Mouse (Mus musculus) heart, postnatal 0 days (tissue): ENCODE data around the gene Wnt2. TPM values are rescaled to one million over a fixed set of nuclear protein-coding genes. Genes with fewer than 3 reads are reported as not detected.

Experiments
- ATAC-seq: fragments of 200-750 bp; cut with Nextera tagmentation; 2 replicates; pipeline ENCODE4 v1.8.0; 2017; ENCODE audit warnings: low read depth, moderate number of reproducible peaks, moderate library complexity; ENCODE audit not compliant: insufficient read depth
- DNase-seq: peaks from one replicate; pipeline ENCODE4 v3.0.0-alpha.2; 2016; ENCODE audit warnings: low spot score
- H3K27ac ChIP-seq: fragments of 300-500 bp; sonication (generic); 2 replicates; pipeline ENCODE4 v1.5.1; 2014; ENCODE audit warnings: low read depth, mild to moderate bottlenecking
- H3K27me3 ChIP-seq: fragments of 300-500 bp; sonication (generic); 2 replicates; pipeline ENCODE4 v1.6.1; 2014; ENCODE audit warnings: low read length, mixed read lengths; ENCODE audit not compliant: control insufficient read depth, insufficient read depth
- H3K36me3 ChIP-seq: fragments of 300-500 bp; sonication (generic); replicated peaks from 2 replicates; pipeline ENCODE4 v1.6.1; 2014; ENCODE audit warnings: low read length, mixed read lengths; ENCODE audit not compliant: control insufficient read depth, insufficient read depth
- H3K4me1 ChIP-seq: fragments of 300-500 bp; sonication (generic); 2 replicates; pipeline ENCODE4 v1.6.1; 2014; ENCODE audit warnings: antibody characterized with exemption; ENCODE audit not compliant: control insufficient read depth, insufficient read depth
- H3K4me2 ChIP-seq: fragments of 300-500 bp; sonication (generic); 2 replicates; pipeline ENCODE4 v1.6.1; 2014; ENCODE audit warnings: low read depth, mild to moderate bottlenecking, low read length, moderate library complexity
- H3K4me3 ChIP-seq: fragments of 300-500 bp; sonication (generic); 2 replicates; pipeline ENCODE4 v1.5.1; 2014; ENCODE audit warnings: low read depth, low read length
- H3K9ac ChIP-seq: fragments of 300-500 bp; sonication (generic); replicated peaks from 2 replicates; pipeline ENCODE4 v1.6.1; 2014; ENCODE audit warnings: low read depth, low read length, mixed read lengths
- H3K9me3 ChIP-seq: fragments of 300-500 bp; sonication (generic); replicated peaks from 2 replicates; pipeline ENCODE4 v1.6.1; 2016; ENCODE audit warnings: low read length; ENCODE audit not compliant: control insufficient read depth
- CTCF ChIP-seq: IDR thresholded peaks from 2 replicates; pipeline ENCODE4 v1.5.1; 2016; ENCODE audit warnings: antibody characterized with exemption, control low read depth, low read depth
- EP300 ChIP-seq: IDR thresholded peaks from 2 replicates; pipeline ENCODE4 v1.6.1; 2016; ENCODE audit warnings: antibody characterized with exemption, low read depth
- WGBS: fragments of 180-500 bp; shearing (Covaris S2); extraction: QIAGEN DNeasy Blood & Tissue Kit; methylation state at CpG from one replicate; pipeline ENCODE4 v1.1.7; 2014; 5-methylcytosine and 5-hydroxymethylcytosine counted together
- polyA plus RNA-seq: library from polyadenylated mRNA; unstranded; fragments of >200 nt; fragmentation: Nextera tagmentation; extraction: Ambion mirVana; gene quantifications from 2 replicates; pipeline ENCODE4 v1.2.1, GENCODE M21; 2015
- total RNA-seq: library from RNA; depleted of rRNA; stranded (reverse); fragments of >200 nt; gene quantifications from 2 replicates; pipeline ENCODE4 v1.2.3, GENCODE M21; 2014; ENCODE audit warnings: low replicate concordance

The Wnt2 gene
- total and polyA plus RNA-seq, 2 experiments from 2014 or later = 2.3 to 3.6 TPM

- Histone ChIP-seq H3K27ac (no peak overlapping the region), H3K27me3 (peaks cover 13% of the 10 kb centered on the region), H3K9me3 (no peaks in the 10 kb centered on the region), H3K36me3 (no peaks in the 10 kb centered on the region), H3K4me2 (no peak overlapping the region), H3K9ac (no peak overlapping the region), H3K4me1 (no peaks in the 10 kb centered on the region), H3K4me3 (no peak overlapping the region)
- no peak for DNase-seq
- TF ChIP-seq CTCF = no peak
- TF ChIP-seq EP300 = no peak
- ATAC-seq = no peak
- WGBS = 86% methylated on average over 8 of the region's 8 CpGs
These were observed 6.1 kb downstream of the Wnt2 start for GRCm38 (mm10) chr6:18024133-18024794.

- Histone ChIP-seq H3K27me3 (no peaks in the 10 kb centered on the region), H3K9me3 (no peaks in the 10 kb centered on the region), H3K4me1 (no peaks in the 10 kb centered on the region), H3K36me3 (no peaks in the 10 kb centered on the region), H3K4me3 (no peak overlapping the region), H3K4me2 (no peak overlapping the region), H3K9ac (no peak overlapping the region), H3K27ac (no peak overlapping the region)
- ATAC-seq = no peak
- no peak for DNase-seq
- WGBS = 61% methylated on average over 7 of the region's 7 CpGs
- TF ChIP-seq EP300 = no peak
- TF ChIP-seq CTCF = no peak
These were observed 17.0 kb downstream of the Wnt2 start for GRCm38 (mm10) chr6:18013346-18013745.

- Histone ChIP-seq H3K4me3 (no peak overlapping the region), H3K36me3 (no peaks in the 10 kb centered on the region), H3K9me3 (no peaks in the 10 kb centered on the region), H3K9ac (no peak overlapping the region), H3K4me1 (no peaks in the 10 kb centered on the region), H3K4me2 (no peak overlapping the region), H3K27me3 (no peaks in the 10 kb centered on the region), H3K27ac (no peak overlapping the region)
- DNase-seq = no peak
- ATAC-seq = no peak
- 49% methylated on average over 3 of the region's 3 CpGs for WGBS
- TF ChIP-seq EP300 (no peak), CTCF (no peak)
These were observed 23.0 kb downstream of the Wnt2 start for GRCm38 (mm10) chr6:18007356-18007755.

GRCm38 (mm10) chr6:18002065-18002464 lies 28.3 kb downstream of the Wnt2 start:
- no peak overlapping the region for H3K4me2 ChIP-seq
- no peak overlapping the region for H3K4me3 ChIP-seq
- TF ChIP-seq CTCF = no peak
- TF ChIP-seq EP300 = no peak
- no peaks in the 10 kb centered on the region for H3K27me3 ChIP-seq
- ATAC-seq = no peak
- H3K9ac ChIP-seq = no peak overlapping the region
- no peak overlapping the region for H3K27ac ChIP-seq
- 84% methylated on average over 6 of the region's 6 CpGs for WGBS
- DNase-seq = no peak
- no peaks in the 10 kb centered on the region for H3K36me3 ChIP-seq
- no peaks in the 10 kb centered on the region for H3K9me3 ChIP-seq
- no peaks in the 10 kb centered on the region for H3K4me1 ChIP-seq

GRCm38 (mm10) chr6:17998497-17998896 lies 31.9 kb downstream of the Wnt2 start:
- DNase-seq (no peak), ATAC-seq (no peak)
- no peak overlapping the region for H3K4me3 ChIP-seq
- no peak overlapping the region for H3K27ac ChIP-seq
- TF ChIP-seq CTCF (no peak), EP300 (no peak)
- WGBS = 67% methylated on average over 4 of the region's 4 CpGs
- H3K36me3 ChIP-seq = no peaks in the 10 kb centered on the region
- H3K4me1 ChIP-seq = no peaks in the 10 kb centered on the region
- H3K9me3 ChIP-seq = no peaks in the 10 kb centered on the region
- no peaks in the 10 kb centered on the region for H3K27me3 ChIP-seq
- H3K9ac ChIP-seq = no peak overlapping the region
- H3K4me2 ChIP-seq = no peak overlapping the region
